Mouse (Mus musculus) c-Kit-positive CD71-positive TER-119-positive erythroid progenitor cells, embryonic 14.5 days (primary cell): ENCODE results near the gene Mrpl28.
A peak's percentile ranks its signal among the peaks of the same experiment; 100 is the strongest.
"Not testable (repeated sequence)": the region's sequence is repeated elsewhere in the genome, so short reads cannot be mapped to it uniquely, and the experiment has no call there.

Experiments used
- DNase-seq: peaks from one replicate; pipeline ENCODE4 v3.0.0-alpha.2; 2013; ENCODE audit warnings: low spot score

Mrpl28 gene

DNA sequence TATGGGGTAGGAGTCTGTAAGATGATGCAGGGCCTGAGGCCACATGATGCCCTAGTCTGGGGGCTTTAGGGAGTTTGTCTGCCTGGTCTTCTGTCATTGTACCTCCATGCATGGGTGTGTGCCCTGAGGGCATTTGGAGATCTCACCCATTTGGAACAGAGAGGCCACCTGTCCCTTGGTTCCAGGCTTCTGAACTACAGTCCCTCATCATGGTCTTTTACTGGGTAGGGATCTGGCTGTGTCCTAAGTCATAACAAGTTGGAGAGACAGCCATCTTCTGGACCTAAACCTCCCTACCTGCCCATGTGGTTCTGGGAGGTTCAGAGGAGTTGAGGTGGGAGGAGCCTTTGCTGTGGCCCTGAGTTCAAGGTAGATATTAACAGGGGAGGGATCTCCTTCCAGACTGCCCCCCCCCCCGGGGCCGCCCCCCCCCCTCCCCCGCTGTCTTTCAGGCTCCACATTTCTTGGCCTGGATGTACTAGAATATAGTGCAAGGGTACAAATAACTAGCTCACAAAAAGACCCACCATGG is 7.3 kb upstream of the Mrpl28 start:
- DNase-seq, result no peak

DNA sequence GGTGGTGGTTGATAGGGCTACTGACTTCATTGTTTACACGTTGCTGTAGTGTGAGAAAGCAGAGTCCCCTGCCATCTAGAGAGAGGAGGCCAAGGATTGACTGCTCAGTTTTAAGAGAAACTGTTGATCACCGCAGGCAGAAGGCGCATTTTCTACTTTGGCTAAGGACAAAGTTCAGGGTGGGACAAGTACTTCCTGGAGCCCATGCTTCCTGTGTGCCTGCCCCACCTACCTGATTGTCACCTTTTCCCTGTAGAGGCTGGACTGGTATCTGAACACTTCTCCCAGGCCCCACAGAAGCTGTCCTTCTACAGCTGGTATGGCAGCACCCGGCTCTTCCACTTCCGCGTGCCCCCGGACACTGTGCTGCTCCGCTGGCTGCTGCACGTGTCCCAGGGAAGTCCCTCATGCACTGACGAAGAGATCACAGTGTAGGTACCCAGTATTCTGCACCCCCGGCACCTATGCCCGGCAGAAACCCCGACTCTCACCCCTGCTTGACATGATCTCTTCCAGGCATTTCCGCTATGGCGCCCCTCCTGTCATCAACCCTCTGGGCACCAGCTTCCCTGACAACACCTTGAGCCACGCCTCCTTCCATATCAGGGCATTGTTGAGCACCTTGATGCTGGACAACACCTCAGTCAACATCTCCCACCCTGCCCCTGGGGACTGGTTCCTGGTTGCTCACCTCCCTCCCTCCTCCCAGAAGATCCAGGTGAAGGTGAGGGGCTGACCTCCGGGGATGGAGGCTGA is 6.6 kb upstream of the Mrpl28 start:
- no peak for DNase-seq

DNA sequence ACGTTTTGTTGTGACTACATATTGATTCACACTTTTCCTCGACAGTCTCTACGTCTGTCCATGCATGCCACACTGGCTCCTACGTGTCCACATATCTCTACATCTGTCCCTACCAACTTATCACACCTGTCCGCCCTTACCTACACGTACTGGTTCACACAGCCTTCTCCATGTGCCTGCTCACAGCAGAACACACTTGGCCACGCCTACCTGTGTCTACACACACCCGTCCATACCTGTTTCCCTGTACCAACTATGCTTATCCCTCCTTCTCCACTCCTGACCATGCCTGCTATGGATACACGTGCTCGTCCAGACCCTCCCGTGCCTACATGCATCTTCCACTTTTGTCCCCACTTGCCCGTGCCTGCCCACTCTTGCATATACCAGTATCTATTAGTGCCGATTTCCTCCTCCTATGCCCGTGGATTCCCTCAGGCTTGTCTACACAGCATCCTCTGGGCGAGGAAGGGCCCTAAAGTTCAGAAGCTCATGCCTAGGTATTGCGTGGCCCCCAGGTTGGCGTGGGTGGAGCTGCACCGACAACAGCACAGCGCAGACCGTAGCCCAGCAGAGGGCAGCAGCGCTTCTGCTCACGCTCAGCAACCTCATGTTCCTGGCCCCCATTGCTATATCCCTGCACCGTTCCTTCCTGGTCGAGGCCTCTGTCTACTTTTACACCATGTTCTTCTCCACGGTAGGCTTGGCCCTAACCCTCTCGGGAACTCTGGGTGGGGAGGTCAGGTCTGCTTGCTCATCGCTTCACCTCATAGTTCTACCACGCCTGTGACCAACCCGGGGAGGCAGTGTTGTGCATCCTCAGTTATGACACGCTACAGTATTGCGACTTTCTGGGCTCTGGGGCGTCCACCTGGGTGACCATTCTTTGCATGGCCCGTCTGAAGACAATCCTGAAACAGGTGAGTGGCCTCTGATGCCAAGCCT is 3.3 kb upstream of the Mrpl28 start:
- no peak for DNase-seq

DNA sequence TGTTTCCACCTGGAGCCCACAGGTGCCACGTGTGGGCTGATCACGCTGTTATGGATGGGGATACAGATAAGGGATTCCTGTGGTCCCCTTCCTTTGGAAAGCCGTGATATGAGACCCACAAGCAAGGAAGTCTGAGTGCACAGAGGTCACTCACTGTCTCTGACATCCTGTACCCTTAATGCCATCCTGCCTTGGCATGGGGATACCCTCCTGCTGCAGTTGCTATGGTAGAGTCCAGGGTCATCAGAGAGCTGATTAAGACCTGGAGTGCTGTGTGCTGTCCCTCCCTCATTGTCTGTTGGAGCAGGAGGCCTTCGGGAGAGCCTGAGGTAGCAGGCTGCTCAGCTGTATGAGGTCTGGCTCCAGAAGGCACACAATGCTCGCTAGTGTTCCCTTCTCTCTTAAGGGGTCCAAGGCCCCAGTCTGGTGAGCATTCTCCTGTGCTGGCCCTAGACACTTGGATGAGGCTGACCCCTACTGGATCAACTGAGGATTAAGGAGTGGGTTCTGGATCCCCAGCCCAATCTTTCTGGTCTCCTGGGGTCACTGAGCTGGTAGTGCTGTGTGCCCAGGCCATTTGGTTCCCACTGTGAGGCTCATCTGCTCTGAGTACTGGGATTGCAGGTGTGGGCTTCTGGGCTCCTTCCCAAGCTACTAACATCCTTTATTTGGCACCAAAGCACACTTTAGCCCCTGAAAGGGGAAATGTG is 714 bp upstream of the Mrpl28 start:
- DNase-seq, result no peak

DNA sequence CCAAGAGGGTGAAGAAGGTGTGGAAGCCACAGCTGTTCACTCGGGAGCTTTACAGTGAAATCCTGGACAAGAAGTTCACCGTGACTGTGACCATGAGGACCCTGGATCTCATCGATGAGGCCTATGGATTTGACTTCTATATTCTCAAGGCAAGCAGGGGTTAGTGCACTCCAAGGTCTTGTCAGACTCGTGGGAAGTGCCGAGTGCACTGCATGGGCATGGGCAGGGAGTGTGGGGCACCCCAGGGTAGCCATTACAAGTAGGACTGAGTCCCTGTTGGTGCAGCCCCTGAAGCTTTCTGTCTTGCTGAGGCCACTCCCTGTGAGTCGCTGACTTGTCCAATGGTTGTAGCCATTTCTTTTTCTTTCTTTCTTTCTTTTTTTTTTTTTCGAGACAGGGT is 1.3 kb downstream of the Mrpl28 start:
- no peak for DNase-seq

DNA sequence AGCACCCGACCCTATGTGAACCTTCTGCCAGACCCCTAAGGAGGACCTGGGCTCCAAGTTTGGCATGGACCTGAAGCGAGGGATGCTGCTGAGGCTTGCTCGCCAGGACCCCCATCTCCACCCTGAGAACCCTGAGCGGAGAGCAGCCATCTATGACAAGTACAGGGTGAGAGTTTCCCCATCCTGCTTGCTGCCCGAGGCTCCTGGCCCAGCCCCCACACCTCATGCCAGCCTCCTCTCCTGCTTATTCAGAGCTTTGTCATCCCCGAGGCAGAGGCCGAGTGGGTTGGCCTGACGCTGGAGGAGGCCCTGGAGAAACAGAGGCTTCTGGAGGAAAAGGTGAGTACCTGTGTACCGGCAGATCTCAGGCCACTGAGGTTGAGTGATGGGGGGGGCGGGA is 1.9 kb downstream of the Mrpl28 start:
- no peak for DNase-seq

DNA sequence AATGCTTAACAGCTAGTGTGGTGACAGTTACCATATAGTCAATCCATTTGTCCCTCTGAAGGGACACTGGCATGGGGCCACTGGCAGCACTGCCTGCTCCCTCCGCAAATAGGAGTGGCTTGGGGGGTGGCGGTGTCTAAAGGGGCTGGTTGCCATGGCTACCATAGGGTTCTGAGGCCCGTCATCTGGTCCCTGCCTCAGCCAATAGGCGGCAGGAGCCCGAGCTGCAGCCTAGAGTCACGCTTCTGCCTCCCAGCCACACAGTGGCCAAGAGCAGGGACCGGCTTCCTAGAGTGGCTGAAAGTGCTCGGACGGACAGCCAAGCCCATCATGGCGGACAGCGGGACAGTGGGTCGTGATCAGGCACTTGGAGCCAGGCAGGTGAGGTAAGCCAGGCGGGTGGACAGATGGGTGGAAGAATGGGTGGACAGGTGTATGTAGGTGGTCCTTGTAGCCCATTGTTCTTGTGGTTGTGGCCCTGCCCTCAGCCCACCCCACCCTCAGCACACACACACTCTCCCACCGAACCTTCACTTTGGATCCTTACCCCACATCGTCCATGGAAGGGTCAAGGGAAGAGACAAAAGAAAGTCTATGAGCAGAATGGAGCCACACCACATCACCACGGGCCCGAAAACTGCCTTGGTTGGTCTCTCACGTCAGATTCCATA is 7.9 kb downstream of the Mrpl28 start:
- no peak for DNase-seq

DNA sequence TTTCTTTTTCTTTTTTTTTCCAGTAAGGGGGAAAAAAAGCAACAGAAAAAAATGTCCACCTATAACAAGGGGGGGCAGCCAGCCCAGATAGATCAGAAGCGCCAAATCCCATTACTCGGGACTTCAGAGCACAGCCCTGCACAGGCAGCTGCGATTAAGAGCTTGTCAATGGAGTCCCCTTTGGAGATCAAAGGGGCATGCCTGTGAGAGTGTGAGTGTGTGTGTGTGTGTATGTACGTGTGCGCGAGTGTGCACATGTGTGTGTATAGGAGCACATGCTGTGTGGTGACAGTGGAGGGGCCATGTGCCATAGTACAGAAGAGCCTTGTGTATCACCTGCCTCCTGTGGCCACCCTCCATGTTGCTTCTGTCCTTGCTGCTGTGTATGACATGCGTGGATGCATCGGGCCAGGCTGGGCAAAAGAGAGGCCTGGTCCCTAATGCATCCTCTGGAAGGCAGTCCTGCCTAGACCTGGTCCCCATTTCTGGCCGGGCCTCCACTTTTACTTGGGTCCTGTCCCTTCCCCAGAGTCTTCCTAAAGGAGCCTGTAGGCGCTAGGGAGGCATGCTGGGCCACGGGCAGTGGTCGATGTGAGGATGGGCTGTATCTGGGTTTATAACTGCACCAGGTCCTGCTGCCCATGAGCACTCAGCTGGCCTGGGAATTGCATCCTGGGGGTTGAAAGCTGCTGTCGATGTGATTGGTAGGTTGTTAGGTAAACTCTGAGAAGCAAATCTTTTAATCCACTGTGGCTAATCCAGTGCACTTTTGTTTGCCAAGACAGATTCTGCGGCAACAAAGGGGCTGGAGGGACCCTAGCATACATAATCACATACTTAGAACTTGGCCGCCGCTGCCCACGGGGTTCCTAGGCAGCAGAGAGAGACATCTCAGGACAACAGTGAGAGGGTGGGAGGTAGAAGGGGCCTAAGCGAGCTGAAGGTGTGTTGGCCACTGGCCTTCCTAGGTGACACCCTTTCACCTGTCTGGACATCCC is 8.9 kb downstream of the Mrpl28 start:
- DNase-seq, result no peak

DNA sequence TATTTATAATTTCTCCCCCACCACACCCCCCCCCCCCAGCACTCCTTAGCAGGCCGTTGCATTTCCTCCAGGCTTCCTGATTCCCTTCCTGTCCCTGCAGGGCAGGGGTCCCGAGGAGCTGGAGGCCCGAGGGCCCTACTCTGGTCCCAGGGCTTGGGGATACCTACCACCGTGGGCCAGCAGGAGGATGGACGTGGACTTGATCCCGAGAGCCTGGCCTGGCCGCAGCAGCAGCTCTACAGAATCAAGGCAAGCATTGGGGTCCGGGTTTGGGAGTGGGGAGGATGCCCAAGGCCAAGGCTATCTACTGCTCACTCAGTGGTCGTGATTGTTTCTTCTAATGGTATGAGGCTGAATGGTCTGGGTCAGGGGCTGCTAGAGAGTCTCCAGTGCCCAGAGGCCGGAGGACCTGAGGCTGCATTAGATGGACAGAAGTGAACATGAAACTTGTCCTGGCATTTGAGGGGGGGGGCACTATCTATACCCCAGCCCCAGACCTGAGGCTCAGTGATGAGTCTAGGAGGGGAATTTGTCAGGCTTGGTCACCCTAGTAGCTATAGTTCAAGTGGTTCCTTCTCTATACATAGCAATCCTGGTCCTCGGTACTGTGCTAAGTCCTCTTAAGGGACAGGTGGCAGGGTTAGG is 13.9 kb downstream of the Mrpl28 start:
- no peak for DNase-seq

DNA sequence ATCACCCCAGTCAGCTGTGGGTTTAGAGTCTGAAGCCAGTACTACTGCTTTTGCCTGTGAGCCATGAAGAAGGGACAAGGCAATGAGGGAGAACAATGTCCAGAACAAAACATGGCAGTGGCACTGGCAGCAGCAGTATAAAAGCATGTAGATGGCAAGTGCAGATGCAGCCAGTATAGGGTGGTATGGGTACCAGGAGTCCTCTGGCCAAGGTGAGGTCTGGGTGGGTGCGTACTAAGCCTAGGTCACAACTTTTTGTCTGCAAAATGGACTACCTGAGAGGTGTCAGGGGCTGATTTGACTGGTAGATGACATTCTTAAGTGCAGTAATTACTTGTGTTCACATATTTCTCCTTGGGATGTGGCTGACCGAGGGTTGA is 14.4 kb downstream of the Mrpl28 start:
- DNase-seq, result no peak

DNA sequence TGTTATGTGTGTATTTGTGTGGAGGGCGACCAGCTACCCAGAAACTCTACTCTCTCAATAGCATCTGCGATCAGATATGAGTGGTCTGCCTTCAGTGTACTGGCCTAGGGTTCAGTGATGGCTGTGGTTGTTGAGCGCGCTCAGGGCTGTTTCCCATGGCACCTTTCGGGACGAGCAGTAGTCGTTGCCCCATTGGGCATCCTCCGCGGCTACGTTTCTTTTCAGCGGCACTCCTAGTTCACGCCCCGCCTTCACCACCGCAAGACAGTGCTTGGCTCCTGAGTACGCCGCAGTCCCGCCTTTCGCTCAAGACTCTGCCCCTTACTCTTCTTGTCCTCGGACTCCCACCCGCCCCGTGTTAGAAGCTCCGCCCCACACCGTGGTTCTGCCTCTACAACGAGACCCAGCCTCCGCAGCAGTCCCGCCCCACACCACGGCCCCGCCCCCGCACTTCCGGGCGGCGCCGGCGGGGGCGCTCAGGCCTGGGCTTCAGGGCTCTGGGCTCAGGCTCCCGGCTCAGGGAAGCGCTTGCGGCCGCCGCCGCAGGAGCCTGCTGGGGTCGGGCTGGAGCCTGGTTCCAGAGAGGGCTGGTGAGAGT is 15.0 kb downstream of the Mrpl28 start, which contains the start of gene Axin1:
Gene Axin1, plus strand, starts transcription at position 450 of the 598 bp plus-strand sequence.
- peak; percentile 91 for DNase-seq

DNA sequence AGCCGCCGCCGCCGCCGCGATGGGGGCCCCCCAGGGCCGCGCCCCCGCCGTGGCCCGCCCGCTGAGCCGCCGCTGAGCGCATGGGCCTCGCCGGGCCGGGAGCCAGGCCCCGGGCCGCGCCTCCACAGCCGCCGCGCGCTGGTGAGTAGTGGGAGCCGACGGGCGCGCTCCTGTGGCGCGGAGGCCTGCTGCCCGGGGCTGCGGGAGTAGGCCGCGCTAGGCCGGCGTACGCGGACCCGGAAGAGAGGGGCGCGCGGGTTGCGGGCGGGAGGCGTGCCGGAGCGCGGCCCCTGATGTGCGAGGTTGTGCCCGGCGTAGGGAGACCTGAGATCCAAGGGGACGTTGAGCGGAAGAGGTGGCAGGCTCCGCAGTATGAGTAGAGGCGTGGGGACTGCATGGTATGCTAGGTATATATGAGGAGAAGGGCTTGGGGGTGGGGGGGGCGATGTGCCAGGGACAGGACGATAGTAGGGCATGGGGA is 15.6 kb downstream of the Mrpl28 start:
- no peak for DNase-seq

DNA sequence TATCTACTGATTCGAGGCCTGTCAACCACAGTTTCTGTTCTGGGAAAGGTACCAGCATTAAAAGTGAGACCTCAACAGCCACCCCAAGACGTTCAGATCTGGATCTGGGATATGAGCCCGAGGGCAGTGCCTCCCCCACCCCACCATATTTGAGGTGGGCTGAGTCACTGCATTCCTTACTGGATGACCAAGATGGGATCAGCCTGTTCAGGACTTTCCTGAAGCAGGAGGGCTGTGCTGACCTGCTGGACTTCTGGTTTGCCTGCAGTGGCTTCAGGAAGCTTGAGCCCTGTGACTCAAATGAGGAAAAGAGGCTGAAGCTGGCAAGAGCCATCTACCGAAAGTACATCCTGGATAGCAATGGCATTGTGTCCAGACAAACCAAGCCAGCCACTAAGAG is 19.5 kb downstream of the Mrpl28 start:
- DNase-seq, result no peak

DNA sequence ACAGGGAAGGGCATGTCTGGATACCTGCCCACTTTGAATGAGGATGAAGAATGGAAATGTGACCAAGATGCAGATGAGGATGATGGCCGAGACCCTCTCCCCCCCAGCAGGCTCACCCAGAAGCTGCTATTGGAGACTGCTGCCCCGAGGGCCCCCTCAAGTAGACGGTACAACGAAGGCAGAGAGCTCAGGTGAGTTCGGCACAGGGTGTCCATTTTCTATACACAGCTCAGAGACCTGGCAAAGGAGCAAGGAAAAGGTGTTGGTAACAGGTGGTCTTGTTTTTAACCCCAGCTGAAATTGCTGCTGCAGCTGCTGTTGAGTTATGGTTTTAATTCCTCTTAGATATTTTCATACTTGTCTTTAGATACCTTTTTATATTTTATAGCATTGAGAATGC is 20.1 kb downstream of the Mrpl28 start:
- no peak for DNase-seq

DNA sequence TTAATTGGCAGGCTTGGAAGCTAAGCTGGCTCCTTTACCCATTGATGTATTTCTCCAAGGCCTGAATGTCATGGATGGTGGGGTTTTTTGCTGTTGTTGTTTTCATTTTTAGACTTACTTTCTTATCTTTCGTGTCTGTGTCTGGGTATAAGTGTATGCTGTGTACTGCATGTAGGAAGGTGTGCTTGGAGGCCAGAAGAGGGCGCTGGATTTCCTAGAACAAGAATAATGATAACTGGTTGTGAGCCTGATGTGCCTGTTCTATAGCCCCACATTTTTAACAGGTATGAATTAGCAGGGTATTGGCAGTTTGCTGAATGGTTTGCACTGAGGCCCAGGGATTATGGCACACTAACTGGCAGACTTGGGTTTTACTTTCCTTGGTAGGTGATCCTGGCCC is 25.8 kb downstream of the Mrpl28 start:
- no peak for DNase-seq

DNA sequence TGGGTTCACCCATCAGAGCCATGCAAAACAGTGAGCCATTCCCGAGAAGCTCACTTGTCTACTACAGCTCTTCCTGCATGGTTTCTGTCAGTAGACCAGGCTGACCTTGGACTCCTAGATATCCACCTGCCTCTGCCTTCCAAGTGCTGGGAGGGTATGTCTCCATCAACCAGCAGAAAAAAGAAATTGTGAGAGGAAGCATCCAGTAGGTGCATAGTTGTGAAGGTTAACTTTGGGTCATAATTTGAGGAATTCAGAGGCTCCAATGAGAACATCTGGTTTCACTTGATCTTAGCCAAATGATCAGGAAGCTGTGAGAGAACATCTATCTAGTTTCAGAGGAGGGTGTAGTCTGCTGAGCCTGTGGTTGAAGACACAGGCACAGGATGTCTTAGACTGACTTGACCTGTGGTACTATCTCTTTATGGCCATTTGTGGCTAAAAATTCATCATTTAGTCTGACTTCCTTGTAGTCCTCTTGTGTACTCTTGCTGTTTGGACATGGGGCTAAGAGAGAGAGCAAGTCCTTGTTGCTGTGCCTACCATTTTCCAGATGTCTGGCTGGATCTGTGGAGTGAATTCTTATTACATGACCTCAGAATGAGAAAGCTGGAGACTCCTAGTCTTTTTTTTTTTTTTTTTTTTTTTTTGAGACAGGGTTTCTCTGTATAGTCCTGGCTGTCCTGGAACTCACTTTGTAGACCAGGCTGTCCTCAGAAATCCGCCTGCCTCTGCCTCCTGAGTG is 28.8 kb downstream of the Mrpl28 start:
- DNase-seq, result no peak

DNA sequence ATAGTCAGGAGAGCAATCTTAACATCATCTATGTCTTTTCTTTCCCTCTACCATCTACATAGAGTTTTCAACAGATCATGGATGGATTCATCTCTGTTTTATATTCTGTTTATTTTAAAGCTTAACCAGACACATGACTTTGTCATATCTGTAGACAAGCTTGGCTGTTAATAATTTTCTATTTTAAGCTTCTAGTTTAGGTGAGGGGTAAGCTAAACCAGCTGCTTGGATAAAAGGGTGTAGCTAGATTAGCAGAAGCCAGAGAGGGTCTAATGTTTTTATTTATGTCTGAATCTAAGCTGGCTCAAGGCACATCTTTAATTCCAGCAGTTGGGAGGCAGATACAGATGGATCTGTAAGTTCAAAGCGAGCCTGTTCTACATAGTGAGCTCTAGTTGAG is 39.4 kb downstream of the Mrpl28 start:
- no peak for DNase-seq

DNA sequence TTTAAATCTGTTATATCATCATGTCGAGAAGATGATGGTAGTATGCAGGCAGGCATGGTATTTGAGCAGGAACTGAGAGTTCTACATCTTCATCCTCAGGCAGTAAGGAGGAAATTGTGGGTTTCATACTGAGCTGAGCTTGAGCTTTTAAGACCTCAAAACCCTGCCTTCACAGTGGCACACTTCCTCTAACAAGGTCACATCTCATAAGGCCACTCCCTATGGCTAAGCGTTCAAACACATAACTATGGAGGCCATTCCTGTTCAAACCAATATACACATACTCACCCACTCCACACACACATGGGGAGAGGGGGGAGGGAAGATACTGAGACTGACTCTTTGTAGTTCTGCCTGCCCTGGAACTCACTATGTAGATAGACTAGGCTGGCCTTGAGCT is 44.7 kb downstream of the Mrpl28 start:
- DNase-seq, result no peak

DNA sequence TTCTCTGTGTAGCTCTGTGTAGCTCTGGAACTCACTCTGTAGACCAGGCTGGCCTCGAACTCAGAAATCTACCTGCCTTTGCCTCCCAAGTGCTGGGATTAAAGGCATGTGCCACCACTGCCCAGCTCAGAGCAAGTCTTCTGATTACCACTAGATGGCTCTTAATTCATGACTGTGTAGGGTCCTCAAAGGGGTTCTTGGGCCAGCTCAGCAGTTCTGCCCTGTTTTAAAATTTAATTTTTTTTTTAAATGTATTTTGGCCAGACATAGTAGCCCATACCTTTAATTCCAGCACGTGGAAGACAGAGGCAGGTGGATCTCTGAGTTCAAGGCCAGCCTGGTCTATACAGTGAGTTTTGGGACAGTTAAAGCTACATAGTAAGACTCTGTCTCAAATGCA is 51.9 kb downstream of the Mrpl28 start:
- DNase-seq, result not testable (repeated sequence)
